Mouse (Mus musculus): ENCODE measurements around the gene Dclk2. TPM values are rescaled to one million over a fixed set of nuclear protein-coding genes. Genes with fewer than 3 reads are reported as not detected.

Gene Dclk2
- polyA plus RNA-seq, 1 experiment from 2014 or later = 0.44 TPM

- H3K4me3 ChIP-seq (ENCODE audit: inconsistent target) = no peak overlapping the region
- WGBS (ENCODE audit: missing documents) = 91% methylated on average over 2 of the region's 2 CpGs
- no peaks in the 10 kb centered on the region for H3K36me3 ChIP-seq (ENCODE audit: inconsistent target)
- no peaks in the 10 kb centered on the region for H3K79me2 ChIP-seq (ENCODE audit: inconsistent target)
- H3K27ac ChIP-seq = no peak overlapping the region
Measured at GRCm38 (mm10) chr3:86809646-86810045, 111.0 kb downstream of the Dclk2 start.

GRCm38 (mm10) chr3:86809199-86809598, 111.5 kb downstream of the Dclk2 start:
- Histone ChIP-seq H3K4me3 (ENCODE audit: inconsistent target) (no peak overlapping the region), H3K36me3 (ENCODE audit: inconsistent target) (no peaks in the 10 kb centered on the region), H3K27ac (no peak overlapping the region), H3K79me2 (ENCODE audit: inconsistent target) (no peaks in the 10 kb centered on the region)
- WGBS (ENCODE audit: missing documents) = 95% methylated on average over 9 of the region's 9 CpGs

GRCm38 (mm10) chr3:86807750-86808467, 112.7 kb downstream of the Dclk2 start:
- 87% methylated on average over 14 of the region's 14 CpGs for WGBS (ENCODE audit: missing documents)
- no peaks in the 10 kb centered on the region for H3K79me2 ChIP-seq (ENCODE audit: inconsistent target)
- no peak overlapping the region for H3K4me3 ChIP-seq (ENCODE audit: inconsistent target)
- no peaks in the 10 kb centered on the region for H3K36me3 ChIP-seq (ENCODE audit: inconsistent target)
- no peak overlapping the region for H3K27ac ChIP-seq

- 96% methylated on average over 9 of the region's 9 CpGs for WGBS (ENCODE audit: missing documents)
- no peak overlapping the region for H3K27ac ChIP-seq
- H3K36me3 ChIP-seq (ENCODE audit: inconsistent target) = no peaks in the 10 kb centered on the region
- no peak overlapping the region for H3K4me3 ChIP-seq (ENCODE audit: inconsistent target)
- no peaks in the 10 kb centered on the region for H3K79me2 ChIP-seq (ENCODE audit: inconsistent target)
Measured at GRCm38 (mm10) chr3:86806834-86807233, 113.8 kb downstream of the Dclk2 start.

- no peaks in the 10 kb centered on the region for H3K79me2 ChIP-seq (ENCODE audit: inconsistent target)
Measured at GRCm38 (mm10) chr3:86804265-86804664, 116.4 kb downstream of the Dclk2 start.

GRCm38 (mm10) chr3:86802825-86803224, 117.8 kb downstream of the Dclk2 start:
- H3K79me2 ChIP-seq (ENCODE audit: inconsistent target) = no peaks in the 10 kb centered on the region
- no peak overlapping the region for H3K27ac ChIP-seq
- 94% methylated on average over 8 of the region's 8 CpGs for WGBS (ENCODE audit: missing documents)

More at GRCm38 (mm10) chr3:86804265-86804664, 116.4 kb downstream of the Dclk2 start:
- Histone ChIP-seq H3K4me3 (ENCODE audit: inconsistent target) (no peak overlapping the region), H3K36me3 (ENCODE audit: inconsistent target) (no peaks in the 10 kb centered on the region), H3K27ac (no peak overlapping the region)
- WGBS (ENCODE audit: missing documents) = 96% methylated on average over 9 of the region's 9 CpGs

GRCm38 (mm10) chr3:86800841-86801240, 119.8 kb downstream of the Dclk2 start:
- Histone ChIP-seq H3K79me2 (ENCODE audit: inconsistent target) (no peaks in the 10 kb centered on the region), H3K36me3 (ENCODE audit: inconsistent target) (no peaks in the 10 kb centered on the region), H3K4me3 (ENCODE audit: inconsistent target) (no peak overlapping the region), H3K27ac (no peak overlapping the region)
- WGBS (ENCODE audit: missing documents) = 72% methylated on average over 8 of the region's 8 CpGs

More at GRCm38 (mm10) chr3:86802825-86803224, 117.8 kb downstream of the Dclk2 start:
- H3K4me3 ChIP-seq (ENCODE audit: inconsistent target) = no peak overlapping the region
- no peaks in the 10 kb centered on the region for H3K36me3 ChIP-seq (ENCODE audit: inconsistent target)

- Histone ChIP-seq H3K36me3 (ENCODE audit: inconsistent target) (no peaks in the 10 kb centered on the region), H3K79me2 (ENCODE audit: inconsistent target) (no peaks in the 10 kb centered on the region), H3K4me3 (ENCODE audit: inconsistent target) (no peak overlapping the region), H3K27ac (no peak overlapping the region)
- WGBS (ENCODE audit: missing documents) = 87% methylated on average over 9 of the region's 9 CpGs
Measured at GRCm38 (mm10) chr3:86799041-86799440, 121.6 kb downstream of the Dclk2 start.

- Histone ChIP-seq H3K79me2 (ENCODE audit: inconsistent target) (no peaks in the 10 kb centered on the region), H3K27ac (no peak overlapping the region), H3K36me3 (ENCODE audit: inconsistent target) (no peaks in the 10 kb centered on the region), H3K4me3 (ENCODE audit: inconsistent target) (no peak overlapping the region)
- 95% methylated on average over 13 of the region's 13 CpGs for WGBS (ENCODE audit: missing documents)
Measured at GRCm38 (mm10) chr3:86797871-86798460, 122.7 kb downstream of the Dclk2 start.

- H3K4me3 ChIP-seq (ENCODE audit: inconsistent target) = no peak overlapping the region
- no peaks in the 10 kb centered on the region for H3K36me3 ChIP-seq (ENCODE audit: inconsistent target)
- H3K79me2 ChIP-seq (ENCODE audit: inconsistent target) = no peaks in the 10 kb centered on the region
- WGBS (ENCODE audit: missing documents) = 62% methylated on average over 6 of the region's 6 CpGs
- H3K27ac ChIP-seq = no peak overlapping the region
Measured at GRCm38 (mm10) chr3:86796716-86797115, 123.9 kb downstream of the Dclk2 start.

- no peak overlapping the region for H3K27ac ChIP-seq
- 79% methylated on average over 1 of the region's 1 CpGs for WGBS (ENCODE audit: missing documents)
Measured at GRCm38 (mm10) chr3:86793720-86794191, 126.9 kb downstream of the Dclk2 start.

GRCm38 (mm10) chr3:86793264-86793663, 127.4 kb downstream of the Dclk2 start:
- 52% methylated on average over 4 of the region's 4 CpGs for WGBS (ENCODE audit: missing documents)
- no peaks in the 10 kb centered on the region for H3K79me2 ChIP-seq (ENCODE audit: inconsistent target)
- no peak overlapping the region for H3K27ac ChIP-seq
- no peak overlapping the region for H3K4me3 ChIP-seq (ENCODE audit: inconsistent target)
- no peaks in the 10 kb centered on the region for H3K36me3 ChIP-seq (ENCODE audit: inconsistent target)

More at GRCm38 (mm10) chr3:86793720-86794191, 126.9 kb downstream of the Dclk2 start:
- H3K4me3 ChIP-seq (ENCODE audit: inconsistent target) = no peak overlapping the region
- H3K36me3 ChIP-seq (ENCODE audit: inconsistent target) = no peaks in the 10 kb centered on the region
- no peaks in the 10 kb centered on the region for H3K79me2 ChIP-seq (ENCODE audit: inconsistent target)

GRCm38 (mm10) chr3:86789752-86790151, 130.9 kb downstream of the Dclk2 start:
- Histone ChIP-seq H3K79me2 (ENCODE audit: inconsistent target) (no peaks in the 10 kb centered on the region), H3K4me3 (ENCODE audit: inconsistent target) (no peak overlapping the region), H3K36me3 (ENCODE audit: inconsistent target) (no peaks in the 10 kb centered on the region), H3K27ac (no peak overlapping the region)
- 90% methylated on average over 5 of the region's 5 CpGs for WGBS (ENCODE audit: missing documents)

GRCm38 (mm10) chr3:86788711-86789110, 131.9 kb downstream of the Dclk2 start:
- no peak overlapping the region for H3K27ac ChIP-seq

GRCm38 (mm10) chr3:86787423-86788123, 133.1 kb downstream of the Dclk2 start:
- WGBS (ENCODE audit: missing documents) = 96% methylated on average over 10 of the region's 10 CpGs

More at GRCm38 (mm10) chr3:86788711-86789110, 131.9 kb downstream of the Dclk2 start:
- Histone ChIP-seq H3K79me2 (ENCODE audit: inconsistent target) (no peaks in the 10 kb centered on the region), H3K4me3 (ENCODE audit: inconsistent target) (no peak overlapping the region), H3K36me3 (ENCODE audit: inconsistent target) (no peaks in the 10 kb centered on the region)
- 50% methylated on average over 6 of the region's 6 CpGs for WGBS (ENCODE audit: missing documents)

More at GRCm38 (mm10) chr3:86787423-86788123, 133.1 kb downstream of the Dclk2 start:
- Histone ChIP-seq H3K4me3 (ENCODE audit: inconsistent target) (no peak overlapping the region), H3K36me3 (ENCODE audit: inconsistent target) (no peaks in the 10 kb centered on the region), H3K27ac (no peak overlapping the region), H3K79me2 (ENCODE audit: inconsistent target) (no peaks in the 10 kb centered on the region)
